Mouse (Mus musculus): Measurements from ENCODE around the gene Fam221a. TPM values are rescaled to one million over a fixed set of nuclear protein-coding genes. Genes with fewer than 3 reads are reported as not detected.

Fam221a gene
- polyA plus RNA-seq, 1 experiment from 2014 or later: 6.6 TPM

GRCm38 (mm10) chr6:49338566-49338965, 29.0 kb upstream of the Fam221a start:
- no peak overlapping the region for H3K27ac ChIP-seq
- H3K4me2 ChIP-seq (replicated peaks): no peak overlapping the region
- H3K36me3 ChIP-seq: no peaks in the 10 kb centered on the region
- ATAC-seq: no peak
- H3K9me3 ChIP-seq: no peaks in the 10 kb centered on the region
- H3K4me3 ChIP-seq (replicated peaks): no peak overlapping the region
- no peaks in the 10 kb centered on the region for H3K4me1 ChIP-seq (replicated peaks)
- H3K27me3 ChIP-seq (replicated peaks): no peaks in the 10 kb centered on the region
- no peak overlapping the region for H3K9ac ChIP-seq
- WGBS: 32% methylated on average over 9 of the region's 9 CpGs

DNA sequence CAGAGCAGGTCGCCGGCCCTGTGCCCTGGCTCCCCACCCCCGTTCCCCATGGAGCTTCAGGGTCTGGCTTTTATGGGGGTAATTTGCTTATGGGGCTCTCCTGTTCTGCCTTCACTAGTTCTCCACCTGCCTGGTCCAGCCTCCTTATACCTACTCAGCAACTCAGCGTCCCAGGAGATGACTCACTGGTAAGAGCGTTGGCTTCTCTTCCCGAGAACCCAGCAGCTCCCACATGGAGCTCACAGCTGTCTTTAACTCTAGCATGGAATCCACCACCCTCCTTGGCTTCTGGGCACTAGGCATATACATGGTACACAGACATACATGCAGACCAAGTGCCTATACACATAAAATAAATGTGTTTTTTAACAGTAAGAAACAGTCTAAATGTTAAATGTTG, 28.4 kb upstream of the Fam221a start:
- H3K9me3 ChIP-seq: no peaks in the 10 kb centered on the region
- H3K9ac ChIP-seq: no peak overlapping the region
- WGBS: 42% methylated on average over 6 of the region's 6 CpGs
- no peak overlapping the region for H3K4me3 ChIP-seq (replicated peaks)
- no peak overlapping the region for H3K27ac ChIP-seq
- no peaks in the 10 kb centered on the region for H3K4me1 ChIP-seq (replicated peaks)
- no peak overlapping the region for H3K4me2 ChIP-seq (replicated peaks)
- H3K27me3 ChIP-seq (replicated peaks): no peaks in the 10 kb centered on the region
- ATAC-seq: no peak
- H3K36me3 ChIP-seq: no peaks in the 10 kb centered on the region

GRCm38 (mm10) chr6:49343737-49344469, 23.6 kb upstream of the Fam221a start:
- WGBS: 83% methylated on average over 14 of the region's 14 CpGs
- no peaks in the 10 kb centered on the region for H3K9me3 ChIP-seq
- no peaks in the 10 kb centered on the region for H3K4me1 ChIP-seq (replicated peaks)

DNA sequence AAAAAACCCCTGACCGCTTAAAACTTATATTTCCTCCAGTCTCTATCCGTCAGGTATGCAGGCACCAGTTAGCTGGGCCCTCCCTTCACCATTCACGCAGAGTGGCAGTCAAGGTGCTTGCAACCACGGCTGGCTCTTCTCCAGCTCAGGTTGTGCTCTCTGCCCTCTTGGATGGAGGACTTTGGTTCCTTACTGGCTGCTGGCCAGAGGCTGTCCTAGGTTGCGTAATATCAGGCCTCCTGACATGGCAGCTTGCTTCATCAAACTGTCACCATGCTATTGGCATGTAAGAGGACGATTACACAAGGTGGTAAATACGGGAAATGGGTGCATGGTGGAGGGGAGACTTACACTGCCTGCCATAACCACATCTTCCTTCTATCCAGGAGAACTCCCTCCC, 17.7 kb upstream of the Fam221a start:
- no peaks in the 10 kb centered on the region for H3K36me3 ChIP-seq
- H3K27me3 ChIP-seq (replicated peaks): no peaks in the 10 kb centered on the region
- no peaks in the 10 kb centered on the region for H3K9me3 ChIP-seq
- H3K4me3 ChIP-seq (replicated peaks): no peak overlapping the region
- 88% methylated on average over 7 of the region's 7 CpGs for WGBS
- no peak overlapping the region for H3K27ac ChIP-seq
- H3K4me2 ChIP-seq (replicated peaks): no peak overlapping the region
- ATAC-seq: no peak
- H3K9ac ChIP-seq: no peak overlapping the region
- no peaks in the 10 kb centered on the region for H3K4me1 ChIP-seq (replicated peaks)

More at GRCm38 (mm10) chr6:49343737-49344469, 23.6 kb upstream of the Fam221a start:
- no peak for ATAC-seq
- Histone ChIP-seq H3K27me3 (replicated peaks) (no peaks in the 10 kb centered on the region), H3K9ac (no peak overlapping the region), H3K4me3 (replicated peaks) (no peak overlapping the region), H3K4me2 (replicated peaks) (no peak overlapping the region), H3K36me3 (no peaks in the 10 kb centered on the region), H3K27ac (no peak overlapping the region)

DNA sequence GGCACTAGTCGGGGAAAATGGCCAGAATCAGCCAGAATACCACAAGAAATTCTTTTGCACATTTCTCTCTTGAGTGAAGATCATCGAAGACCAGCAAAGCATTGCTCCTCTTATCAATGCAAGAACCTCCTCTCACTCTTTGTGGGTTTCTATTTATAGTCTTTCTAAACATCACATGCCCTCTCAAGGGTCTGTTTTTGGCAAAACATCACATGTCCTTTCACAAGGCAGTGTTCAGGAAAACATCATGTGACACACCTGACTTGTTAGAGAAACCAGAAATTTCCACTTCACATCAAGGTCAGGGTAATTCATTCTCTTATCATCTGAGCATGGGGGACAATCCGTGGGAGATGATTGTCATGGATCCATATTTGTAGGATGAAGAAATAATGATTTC, 12.9 kb upstream of the Fam221a start:
- Histone ChIP-seq H3K9ac (no peak overlapping the region), H3K36me3 (no peaks in the 10 kb centered on the region), H3K4me2 (replicated peaks) (no peak overlapping the region), H3K4me1 (replicated peaks) (no peaks in the 10 kb centered on the region), H3K27ac (no peak overlapping the region), H3K9me3 (no peaks in the 10 kb centered on the region), H3K4me3 (replicated peaks) (no peak overlapping the region), H3K27me3 (replicated peaks) (no peaks in the 10 kb centered on the region)
- WGBS: 72% methylated on average over 3 of the region's 3 CpGs
- ATAC-seq: no peak

DNA sequence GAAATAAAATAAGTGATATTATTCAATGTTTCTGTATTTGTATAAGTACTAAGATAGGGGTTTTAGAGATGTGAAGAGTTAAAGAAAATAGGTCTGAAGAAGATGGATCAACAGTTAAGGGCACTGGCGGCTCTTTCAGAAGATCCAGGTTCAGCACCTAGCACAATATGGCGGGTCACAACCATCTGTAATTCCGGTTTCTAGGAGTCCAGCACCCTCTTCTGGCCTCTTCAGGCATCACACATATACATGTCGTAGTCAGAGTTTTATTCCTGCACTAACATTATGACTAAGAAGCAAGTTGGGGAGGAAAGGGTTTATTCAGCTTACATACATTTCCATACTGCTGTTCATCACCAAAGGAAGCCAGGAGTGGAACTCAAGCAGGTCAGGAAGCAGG, 12.4 kb upstream of the Fam221a start:
- Histone ChIP-seq H3K36me3 (no peaks in the 10 kb centered on the region), H3K27me3 (replicated peaks) (no peaks in the 10 kb centered on the region), H3K9me3 (no peaks in the 10 kb centered on the region), H3K9ac (no peak overlapping the region), H3K27ac (no peak overlapping the region), H3K4me3 (replicated peaks) (no peak overlapping the region), H3K4me1 (replicated peaks) (no peaks in the 10 kb centered on the region), H3K4me2 (replicated peaks) (no peak overlapping the region)
- WGBS: 69% methylated on average over 4 of the region's 4 CpGs
- ATAC-seq: no peak

- H3K27ac ChIP-seq: no peak overlapping the region
- H3K4me1 ChIP-seq (replicated peaks): no peaks in the 10 kb centered on the region
- H3K4me2 ChIP-seq (replicated peaks): no peak overlapping the region
- no peaks in the 10 kb centered on the region for H3K36me3 ChIP-seq
- no peak overlapping the region for H3K9ac ChIP-seq
- no peak for ATAC-seq
- H3K4me3 ChIP-seq (replicated peaks): no peak overlapping the region
- no peaks in the 10 kb centered on the region for H3K9me3 ChIP-seq
- H3K27me3 ChIP-seq (replicated peaks): no peaks in the 10 kb centered on the region
Observed at GRCm38 (mm10) chr6:49360420-49360819, 7.1 kb upstream of the Fam221a start.

DNA sequence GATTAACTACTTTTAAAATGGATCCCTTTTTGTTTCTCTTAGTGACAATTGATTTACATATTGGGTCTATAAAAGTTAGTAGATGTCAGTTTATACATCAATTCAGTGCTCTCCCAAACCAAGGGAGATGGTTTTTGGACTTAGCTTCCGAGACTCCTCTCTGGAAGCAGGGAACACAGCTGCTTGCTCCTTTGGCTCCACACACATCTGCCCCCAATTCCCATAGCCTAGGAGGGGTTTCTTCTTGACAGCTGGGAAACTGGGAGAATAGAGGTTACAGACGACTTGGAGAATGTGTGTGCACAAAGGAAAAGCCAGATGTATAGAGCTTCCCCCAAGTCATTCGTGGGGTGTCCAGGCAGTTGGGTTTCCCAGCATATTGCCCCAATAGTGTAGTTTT, 673 bp downstream of the Fam221a start:
- Histone ChIP-seq H3K9ac (peak overlapping the region; percentile 63), H3K27ac (no peak overlapping the region), H3K4me2 (replicated peaks) (peak overlapping the region; percentile 87), H3K4me3 (replicated peaks) (peak overlapping the region; percentile 57), H3K36me3 (no peaks in the 10 kb centered on the region), H3K27me3 (replicated peaks) (no peaks in the 10 kb centered on the region), H3K9me3 (no peaks in the 10 kb centered on the region), H3K4me1 (replicated peaks) (peaks cover 6% of the 10 kb centered on the region; the same call in 1 of the 2 replicates)
- WGBS: 35% methylated on average over 3 of the region's 3 CpGs
- no peak for ATAC-seq

GRCm38 (mm10) chr6:49372705-49373104, 5.2 kb downstream of the Fam221a start:
- Histone ChIP-seq H3K27ac (no peak overlapping the region), H3K9ac (no peak overlapping the region), H3K27me3 (replicated peaks) (no peaks in the 10 kb centered on the region), H3K9me3 (no peaks in the 10 kb centered on the region), H3K4me1 (replicated peaks) (peaks cover 6% of the 10 kb centered on the region; the same call in 1 of the 2 replicates), H3K4me2 (replicated peaks) (no peak overlapping the region), H3K36me3 (no peaks in the 10 kb centered on the region), H3K4me3 (replicated peaks) (no peak overlapping the region)
- no peak for ATAC-seq
- WGBS: 76% methylated on average over 4 of the region's 4 CpGs

DNA sequence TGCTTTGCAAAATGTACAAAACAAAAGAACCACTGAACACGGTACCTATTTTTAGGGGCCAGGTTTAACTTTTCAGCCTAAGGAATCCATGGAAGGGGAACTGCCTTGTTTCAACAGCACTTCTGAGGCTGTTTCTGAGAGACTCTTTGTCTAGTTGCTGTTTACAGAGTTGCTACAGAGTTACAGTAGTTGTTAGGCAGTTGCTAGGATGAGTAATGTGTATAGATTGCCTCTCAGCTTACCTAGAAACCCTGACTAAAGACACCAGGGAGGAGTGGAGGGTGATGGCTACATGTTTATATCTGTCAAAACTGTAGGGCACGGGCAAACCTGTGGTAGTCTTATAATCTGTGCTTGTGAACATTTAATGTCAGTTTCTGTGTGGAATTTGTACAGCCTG, 6.4 kb downstream of the Fam221a start:
- 49% methylated on average over 2 of the region's 2 CpGs for WGBS
- H3K36me3 ChIP-seq: no peaks in the 10 kb centered on the region
- no peak overlapping the region for H3K9ac ChIP-seq
- H3K4me1 ChIP-seq (replicated peaks): no peaks in the 10 kb centered on the region
- no peaks in the 10 kb centered on the region for H3K9me3 ChIP-seq
- no peaks in the 10 kb centered on the region for H3K27me3 ChIP-seq (replicated peaks)
- H3K4me2 ChIP-seq (replicated peaks): no peak overlapping the region
- no peak overlapping the region for H3K4me3 ChIP-seq (replicated peaks)
- no peak for ATAC-seq
- no peak overlapping the region for H3K27ac ChIP-seq

DNA sequence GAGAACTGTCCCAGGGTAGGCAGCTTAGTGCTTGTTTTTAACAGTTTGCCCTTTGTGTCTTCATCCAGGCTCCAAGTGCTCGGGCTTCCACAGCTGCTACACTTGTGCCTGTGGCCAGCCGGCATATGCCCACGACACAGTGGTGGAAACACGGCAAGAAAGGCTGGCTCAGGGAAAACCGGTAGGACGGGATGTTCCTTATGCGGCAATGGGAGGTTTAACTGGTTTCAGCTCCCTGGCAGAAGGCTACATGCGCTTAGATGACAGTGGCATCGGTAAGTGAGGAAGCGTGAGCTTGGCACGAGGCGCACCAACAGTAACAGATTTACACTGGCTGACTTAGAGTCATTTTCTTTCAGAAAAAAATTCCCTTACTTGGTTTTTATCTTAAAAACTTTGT, 10.8 kb downstream of the Fam221a start:
- ATAC-seq: no peak
- Histone ChIP-seq H3K9ac (no peak overlapping the region), H3K9me3 (no peaks in the 10 kb centered on the region), H3K4me1 (replicated peaks) (no peaks in the 10 kb centered on the region), H3K36me3 (no peaks in the 10 kb centered on the region), H3K4me3 (replicated peaks) (no peak overlapping the region), H3K27me3 (replicated peaks) (no peaks in the 10 kb centered on the region), H3K4me2 (replicated peaks) (no peak overlapping the region), H3K27ac (no peak overlapping the region)
- 58% methylated on average over 12 of the region's 12 CpGs for WGBS

DNA sequence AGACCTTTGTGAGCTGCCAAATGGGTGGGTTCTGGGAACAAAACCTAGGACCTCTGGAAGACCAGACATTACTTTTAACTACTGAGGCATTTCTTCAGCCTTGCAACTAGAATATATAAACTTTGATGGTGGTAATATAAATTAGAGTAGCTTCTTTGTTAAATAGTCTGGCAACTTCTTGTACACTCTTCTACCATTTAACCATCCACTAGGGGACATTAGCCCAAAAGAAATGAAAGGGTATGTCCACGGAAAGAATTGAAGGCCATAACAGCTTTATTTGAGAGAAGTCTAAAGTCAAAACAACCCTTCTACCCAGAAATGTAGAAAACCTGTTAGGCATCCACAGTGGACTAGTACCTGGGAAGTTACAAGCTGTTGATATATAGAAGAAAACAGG, 26.7 kb downstream of the Fam221a start:
- Histone ChIP-seq H3K9me3 (no peaks in the 10 kb centered on the region), H3K36me3 (no peaks in the 10 kb centered on the region), H3K4me2 (replicated peaks) (no peak overlapping the region), H3K27me3 (replicated peaks) (no peaks in the 10 kb centered on the region), H3K9ac (no peak overlapping the region), H3K27ac (no peak overlapping the region), H3K4me3 (replicated peaks) (no peak overlapping the region), H3K4me1 (replicated peaks) (no peaks in the 10 kb centered on the region)
- WGBS: 74% methylated on average over 1 of the region's 1 CpGs
- ATAC-seq: no peak

GRCm38 (mm10) chr6:49395316-49395715, 27.8 kb downstream of the Fam221a start, which contains the start of gene Stk31:
Gene Stk31 (plus strand): TSS chr6:49395604.
- no peaks in the 10 kb centered on the region for H3K4me1 ChIP-seq (replicated peaks)
- H3K4me2 ChIP-seq (replicated peaks): no peak within 1 kb of the TSS
- no peaks in the 10 kb centered on the region for H3K9me3 ChIP-seq
- H3K27ac ChIP-seq: no peak within 1 kb of the TSS
- no peak for ATAC-seq
- H3K9ac ChIP-seq: no peak within 1 kb of the TSS
- H3K36me3 ChIP-seq: no peaks in the 10 kb centered on the region
- WGBS: 82% methylated on average over 34 of the region's 34 CpGs
- no peaks in the 10 kb centered on the region for H3K27me3 ChIP-seq (replicated peaks)
- H3K4me3 ChIP-seq (replicated peaks): no peak within 1 kb of the TSS

All from intestine, embryonic 15.5 days (tissue).